Mouse (Mus musculus) testis, postnatal 14 days (tissue): ENCODE measurements around the gene Klrg2.

Source experiments
- DNase-seq: peaks from one replicate; pipeline ENCODE4 v3.0.0; 2021; ENCODE audit warnings: low spot score

Gene Klrg2

DNA sequence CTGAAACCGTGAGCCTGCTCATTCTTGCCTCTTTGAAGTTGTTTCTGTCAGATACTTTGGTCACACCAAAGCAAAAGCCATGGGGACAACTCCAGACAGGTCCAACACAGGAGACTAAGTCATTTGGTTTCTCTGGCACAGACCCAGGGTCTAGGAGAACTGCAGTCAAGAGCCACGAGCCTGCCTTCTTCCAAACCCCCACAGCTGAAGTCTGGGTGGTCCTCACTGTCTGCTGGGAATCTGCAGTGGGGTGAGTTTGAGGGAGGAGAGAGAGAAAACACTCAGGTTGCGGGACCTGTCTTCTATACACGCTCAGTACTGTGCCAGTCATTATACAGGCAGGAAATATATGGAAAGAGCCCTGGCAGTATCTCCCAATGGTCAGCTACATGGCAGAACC lies 9.6 kb downstream of the Klrg2 start:
- DNase-seq, result no peak

DNA sequence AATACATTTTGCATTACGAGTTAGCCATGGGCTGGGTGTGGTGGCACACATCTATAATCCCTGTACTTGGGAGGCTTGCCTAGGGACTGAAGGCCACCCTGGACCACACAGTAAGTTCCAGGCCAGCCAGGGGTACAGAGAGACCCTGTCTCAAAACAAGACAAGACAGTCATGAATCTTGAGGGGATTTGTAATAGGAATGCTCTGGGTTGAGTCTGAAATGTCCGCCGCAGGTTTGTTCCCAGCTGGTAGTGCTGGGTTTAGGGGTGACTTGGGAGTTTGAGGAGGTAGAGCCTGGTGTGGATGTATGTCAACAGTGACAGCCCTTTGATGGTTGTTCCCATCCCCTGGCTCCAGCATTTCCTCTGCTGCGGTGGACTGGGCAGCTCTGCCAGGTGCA lies 10.0 kb downstream of the Klrg2 start:
- no peak for DNase-seq

DNA sequence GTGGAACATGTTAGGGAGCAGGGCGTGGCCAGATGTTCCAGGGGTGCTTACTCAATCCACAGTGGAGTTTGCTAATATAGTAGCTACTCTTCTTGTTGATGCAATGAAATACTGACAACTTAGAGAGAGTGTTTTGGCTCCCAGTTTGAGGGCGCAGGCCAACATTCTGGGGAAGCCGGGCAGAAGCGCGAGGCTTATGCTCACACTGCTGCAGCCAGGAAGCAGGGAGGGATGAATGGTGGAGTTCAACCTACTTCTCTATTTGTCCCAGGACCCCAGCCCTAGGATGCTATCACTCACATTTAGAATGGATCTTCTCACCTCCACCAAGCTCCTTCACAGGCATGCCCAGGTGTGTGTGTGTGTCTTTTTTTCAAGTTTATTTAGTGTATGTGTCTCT lies 11.0 kb downstream of the Klrg2 start:
- DNase-seq, result no peak

GRCm38 (mm10) chr6:38624439-38624838 lies 12.6 kb downstream of the Klrg2 start:
- DNase-seq, result no peak

- DNase-seq, result no peak
These were observed 13.6 kb downstream of the Klrg2 start for GRCm38 (mm10) chr6:38623457-38623856.

- no peak for DNase-seq
These were observed 14.6 kb downstream of the Klrg2 start for GRCm38 (mm10) chr6:38622406-38622805.

- DNase-seq, result no peak
These were observed 27.1 kb downstream of the Klrg2 start for GRCm38 (mm10) chr6:38609892-38610291.

- DNase-seq, result no peak
These were observed 39.6 kb downstream of the Klrg2 start for GRCm38 (mm10) chr6:38597481-38597880.

GRCm38 (mm10) chr6:38581711-38582110 lies 55.3 kb downstream of the Klrg2 start:
- DNase-seq, result no peak

- DNase-seq, result no peak
These were observed 56.8 kb downstream of the Klrg2 start for GRCm38 (mm10) chr6:38580112-38580857.

DNA sequence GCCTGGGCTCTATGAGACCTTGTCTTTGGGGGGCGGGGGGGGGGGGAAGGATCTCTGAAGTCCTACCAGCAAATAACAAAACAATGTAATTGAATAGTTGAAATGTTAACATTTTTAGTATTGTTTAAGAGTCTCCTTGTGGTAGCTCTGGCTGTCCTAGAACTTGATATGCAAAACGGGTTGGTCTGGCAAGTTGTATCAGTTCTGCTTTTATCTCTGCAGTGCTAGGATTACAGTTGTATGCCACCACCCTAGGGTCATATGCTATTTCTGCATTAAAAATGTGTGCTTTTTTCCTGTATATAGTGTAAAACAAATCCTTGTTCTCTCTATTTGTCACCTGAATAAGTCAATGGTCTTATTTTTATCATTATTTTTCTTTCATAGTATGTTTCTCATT lies 60.9 kb downstream of the Klrg2 start:
- no peak for DNase-seq
